Mouse (Mus musculus): ENCODE data around the gene 4933430I17Rik.

GRCm38 (mm10) chr4:62496815-62497214 is 28.4 kb upstream of the 4933430I17Rik start:
- TF ChIP-seq CTCF (IDR thresholded peaks at IDR 0.05; ENCODE audit: extremely low read depth, insufficient read length, insufficient replicate concordance, low read depth, low read length) (no peak), POLR2A (IDR thresholded peaks at IDR 0.05; ENCODE audit: low read depth, low read length) (no peak)
